In genomic region chr1:178319295-178320037, GRCm38 (mm10) we compare ENCODE assay signal across 8 mouse cellular contexts. TPM values are rescaled to one million over a fixed set of nuclear protein-coding genes. Genes with fewer than 3 reads are reported as not detected.
DNase-seq lines count a peak whose midpoint lies in the region; ATAC-seq and TF ChIP-seq lines count a peak whose summit lies in the region.

No protein-coding gene starts in this region.

- WGBS in hindbrain, embryonic 11.5 days, result 4% methylated on average over 12 of the region's 12 CpGs
- WGBS in liver, embryonic 13.5 days (ENCODE audit: insufficient replicate concordance), result under 1% methylated on average over 12 of the region's 12 CpGs
- WGBS in neural tube, embryonic 13.5 days, result 2% methylated on average over 12 of the region's 12 CpGs

- no peaks in the 10 kb centered on the region for H3K27me3 ChIP-seq in hindbrain, embryonic 11.5 days (ENCODE audit: control insufficient read depth, insufficient read depth, low read length)
- H3K27me3 ChIP-seq in liver, embryonic 13.5 days, result no peaks in the 10 kb centered on the region
- H3K27me3 ChIP-seq in neural tube, embryonic 13.5 days, result no peaks in the 10 kb centered on the region

- peak overlapping the region; percentile 60 for H3K4me3 ChIP-seq in cortical plate, adult 2 months (ENCODE audit: insufficient read depth, low read length)
- peak overlapping the region; percentile 66 for H3K4me3 ChIP-seq in hindbrain, embryonic 11.5 days (ENCODE audit: low read depth, low read length)
- peak overlapping the region; percentile 70 for H3K4me3 ChIP-seq in liver, embryonic 13.5 days (replicated peaks)
- peak overlapping the region; percentile 69 for H3K4me3 ChIP-seq in neural tube, embryonic 13.5 days

- no peaks in the 10 kb centered on the region for H3K9me3 ChIP-seq in hindbrain, embryonic 11.5 days (ENCODE audit: control insufficient read depth, low read length)
- H3K9me3 ChIP-seq in liver, embryonic 13.5 days (replicated peaks), result no peaks in the 10 kb centered on the region
- no peaks in the 10 kb centered on the region for H3K9me3 ChIP-seq in neural tube, embryonic 13.5 days

- H3K4me1 ChIP-seq in cortical plate, adult 2 months (ENCODE audit: control insufficient read depth, insufficient read depth, low read length), result peaks cover 6% of the 10 kb centered on the region
- no peaks in the 10 kb centered on the region for H3K4me1 ChIP-seq in hindbrain, embryonic 11.5 days (replicated peaks; ENCODE audit: control insufficient read depth, insufficient read depth, low read length)
- peaks cover 51% of the 10 kb centered on the region for H3K4me1 ChIP-seq in liver, embryonic 13.5 days (replicated peaks)
- peaks cover 42% of the 10 kb centered on the region for H3K4me1 ChIP-seq in neural tube, embryonic 13.5 days (replicated peaks)

- 0 out of 2 replicates have a peak, but pooled peaks have one; percentile 2 for TF ChIP-seq POLR2A in cortical plate, adult 2 months (IDR thresholded peaks at IDR 0.05; ENCODE audit: extremely low read depth, insufficient read depth, low read length)

- peak; percentile 53 for DNase-seq in kidney, postnatal 10 days
- no peak for DNase-seq in kidney, postnatal 14 days
- peak; percentile 60 for DNase-seq in MN1 (ENCODE audit: low spot score)
- no peak for DNase-seq in hindbrain, embryonic 11.5 days (ENCODE audit: low spot score)
- peak; percentile 29 for DNase-seq in liver, embryonic 13.5 days
- no peak for DNase-seq in natural killer cell, adult 2 months (ENCODE audit: low spot score in 2 of 2)

- peak overlapping the region; percentile 65 for H3K4me2 ChIP-seq in hindbrain, embryonic 11.5 days (replicated peaks; ENCODE audit: low read depth, low read length)
- H3K4me2 ChIP-seq in liver, embryonic 13.5 days, result peak overlapping the region; percentile 75
- peak overlapping the region; percentile 93 for H3K4me2 ChIP-seq in neural tube, embryonic 13.5 days

- peaks cover 9% of the 10 kb centered on the region for H3K36me3 ChIP-seq in hindbrain, embryonic 11.5 days (ENCODE audit: control insufficient read depth, insufficient read depth, low read length)
- peaks cover 35% of the 10 kb centered on the region for H3K36me3 ChIP-seq in liver, embryonic 13.5 days
- peaks cover 37% of the 10 kb centered on the region for H3K36me3 ChIP-seq in neural tube, embryonic 13.5 days

- no peak for TF ChIP-seq CTCF in cortical plate, adult 2 months (IDR thresholded peaks at IDR 0.05; ENCODE audit: extremely low read depth, insufficient read depth, low read length)

- peak; percentile 38; the same call in 1 of the 2 replicates for ATAC-seq in hindbrain, embryonic 11.5 days (ENCODE audit: low FRiP score)
- peak; percentile 32 for ATAC-seq in liver, embryonic 13.5 days (ENCODE audit: low read depth)
- peak; percentile 19; the same call in 1 of the 2 replicates for ATAC-seq in neural tube, embryonic 13.5 days (ENCODE audit: low read depth)

- peak overlapping the region; percentile 95 for H3K9ac ChIP-seq in hindbrain, embryonic 11.5 days (ENCODE audit: low read depth, low read length)
- peak overlapping the region; percentile 91 for H3K9ac ChIP-seq in liver, embryonic 13.5 days
- peak overlapping the region; percentile 91 for H3K9ac ChIP-seq in neural tube, embryonic 13.5 days

- peak overlapping the region; percentile 98 for H3K27ac ChIP-seq in cortical plate, adult 2 months (ENCODE audit: insufficient read depth, low read length)
- H3K27ac ChIP-seq in hindbrain, embryonic 11.5 days (ENCODE audit: low read depth, low read length), result peak overlapping the region; percentile 100
- peak overlapping the region; percentile 99 for H3K27ac ChIP-seq in liver, embryonic 13.5 days
- H3K27ac ChIP-seq in neural tube, embryonic 13.5 days (replicated peaks), result peak overlapping the region; percentile 100

RNA-seq across cellular contexts. Expression of gene Cox20, which starts 0.5 kb away (rescaled TPM):
- 62.8 and 63.5 TPM in 2 replicates for polyA plus RNA-seq in cortical plate, adult 2 months (2012; rRNA removed)
- 111 and 123 TPM in 2 replicates for polyA plus RNA-seq in hindbrain, embryonic 11.5 days (2014; fragmentation: Nextera tagmentation; extraction: Ambion mirVana)
- polyA plus RNA-seq in liver, embryonic 13.5 days (2015; fragmentation: Nextera tagmentation; extraction: Ambion mirVana), result 96.7 and 119 TPM in 2 replicates
- polyA plus RNA-seq in neural tube, embryonic 13.5 days (2015; fragmentation: Nextera tagmentation; extraction: Ambion mirVana), result 133 and 138 TPM in 2 replicates

RNA-seq across cellular contexts. Expression of gene Hnrnpu, which starts 18.1 kb away (rescaled TPM):
- 317 and 349 TPM in 2 replicates for polyA plus RNA-seq in cortical plate, adult 2 months (2012; rRNA removed)
- polyA plus RNA-seq in hindbrain, embryonic 11.5 days (2014; fragmentation: Nextera tagmentation; extraction: Ambion mirVana), result 828 and 847 TPM in 2 replicates
- 177 and 260 TPM in 2 replicates for polyA plus RNA-seq in liver, embryonic 13.5 days (2015; fragmentation: Nextera tagmentation; extraction: Ambion mirVana)
- 295 and 366 TPM in 2 replicates for polyA plus RNA-seq in neural tube, embryonic 13.5 days (2015; fragmentation: Nextera tagmentation; extraction: Ambion mirVana)

Comparison
In these comparisons a context has a peak if more than half of its experiments do, and no peak if none do; other contexts are left out.
1. DNase-seq: peak in kidney, postnatal 10 days (single experiment), MN1 (single experiment) and liver, embryonic 13.5 days (single experiment); none in kidney, postnatal 14 days (single experiment), hindbrain, embryonic 11.5 days (single experiment) and natural killer cell, adult 2 months (0 of 2).
2. Peak in every context shown above with its lines, with median percentiles within 50 percentile points of each other: H3K27ac ChIP-seq, H3K4me3 ChIP-seq, ATAC-seq, H3K4me2 ChIP-seq and H3K9ac ChIP-seq.